Mouse (Mus musculus) retina, postnatal 7 days (tissue): ENCODE data around the gene Snx8.

Experiments
- DNase-seq: peaks from one replicate; pipeline ENCODE4 v3.0.0-alpha.2; 2012; ENCODE audit warnings: low read depth, low spot score

Snx8 gene

DNA sequence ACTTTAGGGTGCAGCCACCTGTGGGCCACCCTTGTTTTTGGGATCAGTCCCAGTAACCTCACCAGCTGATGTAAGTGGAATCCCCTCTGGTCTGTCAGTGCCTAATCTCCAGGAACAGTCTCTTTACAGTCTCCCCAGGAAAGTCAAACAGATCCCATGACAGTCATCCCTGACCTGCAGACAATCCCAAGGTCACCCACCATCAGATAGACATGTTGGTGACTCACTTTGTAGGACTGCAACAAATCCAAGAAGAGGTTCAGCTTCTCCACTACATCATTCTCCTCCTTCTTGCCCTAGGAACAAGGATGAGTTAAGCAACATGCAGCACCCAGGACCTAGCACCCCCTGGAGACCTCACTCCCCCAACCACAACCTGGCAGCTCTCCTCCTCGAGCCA is 43.0 kb downstream of the Snx8 start:
- no peak for DNase-seq

DNA sequence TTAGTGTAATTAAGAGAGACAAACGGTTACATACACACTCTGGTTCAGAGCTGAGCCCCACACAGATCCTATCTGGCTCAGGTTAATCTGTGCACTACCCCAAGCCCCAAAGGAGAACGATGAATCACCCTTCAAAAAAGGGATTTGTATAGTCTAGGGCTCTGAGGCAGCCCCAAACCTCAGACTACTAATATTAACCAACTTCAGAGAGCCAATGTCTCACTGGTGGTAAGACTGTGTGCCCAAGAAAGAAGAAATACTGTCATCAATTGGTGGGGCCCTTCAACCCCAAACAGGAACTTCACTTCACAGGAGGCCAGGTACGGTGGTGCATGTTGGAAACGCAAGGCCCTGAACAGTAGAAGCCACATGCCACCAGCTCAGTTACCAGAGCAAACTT is 43.8 kb downstream of the Snx8 start:
- no peak for DNase-seq

DNA sequence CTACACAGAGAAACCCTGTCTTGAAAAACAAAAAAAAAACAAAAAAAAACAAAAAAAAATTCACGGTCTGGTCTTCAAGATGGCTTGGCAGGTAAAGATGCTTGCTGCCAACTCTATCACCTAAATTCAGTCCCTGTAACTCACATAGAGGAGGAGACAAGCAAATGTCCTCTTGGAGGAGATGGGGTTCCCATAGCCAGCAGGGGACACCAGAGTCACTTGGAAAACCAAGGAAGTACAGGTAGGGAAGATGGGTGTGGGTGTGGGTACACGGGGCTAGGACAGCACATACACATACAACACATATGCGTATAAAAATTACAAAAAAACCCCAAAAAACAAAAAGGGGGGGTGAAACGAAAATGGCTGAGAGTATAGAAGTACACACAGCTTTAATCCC is 46.2 kb downstream of the Snx8 start:
- DNase-seq, result no peak

DNA sequence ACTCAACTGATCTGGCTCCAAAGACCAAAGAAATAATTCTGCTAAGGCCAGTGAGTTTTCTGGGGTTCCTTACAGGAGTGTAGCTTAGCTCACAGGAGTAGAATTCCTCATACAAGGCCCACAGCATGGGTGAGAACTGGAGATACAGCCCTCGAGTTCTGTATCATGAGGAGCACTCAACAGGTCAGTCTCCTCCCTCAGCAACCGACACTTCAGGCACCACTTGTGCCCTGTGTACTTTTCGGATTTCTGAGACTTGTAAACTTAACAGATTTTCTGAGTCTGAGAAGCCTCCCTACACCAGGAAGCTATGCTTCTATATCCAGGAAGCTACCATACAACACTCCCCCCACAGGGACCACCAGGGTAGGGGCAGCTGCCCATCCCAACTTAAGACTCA is 49.2 kb downstream of the Snx8 start:
- no peak for DNase-seq

DNA sequence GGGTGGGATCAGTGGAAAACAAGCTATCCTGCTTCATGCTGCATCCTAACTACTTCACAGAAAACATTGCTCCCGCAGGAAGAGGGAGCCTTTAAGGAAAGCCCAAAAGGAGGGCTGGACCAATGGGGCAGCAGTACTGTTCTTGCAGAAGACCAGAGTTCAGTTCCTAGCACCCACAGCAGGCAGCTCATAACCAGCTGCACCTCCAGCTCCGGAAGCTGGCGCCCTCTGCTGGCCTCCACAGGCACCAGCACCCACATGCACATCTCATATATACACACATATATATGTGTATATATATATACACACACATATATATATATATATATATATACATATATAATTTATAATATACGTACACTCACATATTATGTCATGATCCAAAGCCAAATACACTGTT is 50.3 kb downstream of the Snx8 start:
- DNase-seq, result no peak

DNA sequence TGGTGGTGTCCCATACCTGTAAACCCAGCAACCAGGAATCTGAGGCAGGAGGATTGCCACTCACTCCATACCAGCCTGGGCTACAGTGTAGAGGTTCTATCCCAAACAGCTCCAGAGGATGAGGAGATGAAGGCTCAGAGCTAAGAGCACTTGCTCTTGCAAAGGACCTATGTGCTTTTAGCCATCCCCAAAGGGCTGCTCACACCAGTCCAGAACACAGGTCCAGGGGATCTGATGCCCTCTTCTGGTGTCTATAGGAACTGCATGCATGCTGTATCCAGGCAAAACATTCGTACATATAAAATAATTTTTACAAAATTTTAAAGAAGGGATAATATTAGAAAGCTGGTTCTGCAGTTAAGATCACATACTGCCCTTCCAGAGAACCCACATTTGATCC is 52.4 kb downstream of the Snx8 start:
- no peak for DNase-seq

DNA sequence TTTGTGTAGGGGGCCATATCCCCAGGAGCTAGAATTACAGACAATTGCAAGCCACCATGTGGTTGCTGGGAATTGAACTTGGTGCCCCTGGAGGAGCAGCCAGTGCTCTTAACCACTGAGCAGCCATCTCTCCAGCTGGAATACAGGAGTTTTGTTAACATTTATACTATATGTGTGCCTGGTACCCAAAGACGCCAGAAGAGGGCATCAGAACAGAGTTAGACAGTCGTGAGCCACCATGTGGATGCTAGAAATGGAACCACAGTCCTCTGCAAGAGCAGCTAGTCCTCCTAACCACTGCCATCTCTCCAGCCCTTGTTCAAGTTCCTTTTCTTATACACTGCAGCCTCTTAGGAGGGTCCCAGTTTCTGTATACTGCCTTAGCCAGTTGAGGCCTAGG is 55.4 kb downstream of the Snx8 start:
- no peak for DNase-seq

DNA sequence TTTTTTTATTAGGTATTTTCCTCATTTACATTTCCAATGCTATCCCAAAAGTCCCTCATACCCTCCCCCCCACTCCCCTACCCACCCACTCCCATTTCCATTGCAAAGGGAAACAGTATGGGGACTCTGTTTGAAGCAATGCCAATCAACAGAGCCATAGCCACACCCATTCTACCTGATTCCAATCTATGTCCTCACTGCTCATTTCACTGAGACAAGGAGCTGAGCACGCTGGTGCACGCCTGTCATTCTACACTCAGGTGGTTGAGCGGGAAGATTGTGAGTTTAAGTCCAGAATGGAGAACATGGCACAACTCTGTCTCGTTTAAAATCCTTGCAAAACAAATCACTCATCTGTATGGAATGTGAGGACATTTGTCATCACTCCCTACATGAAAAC is 56.5 kb downstream of the Snx8 start:
- DNase-seq, result no peak

DNA sequence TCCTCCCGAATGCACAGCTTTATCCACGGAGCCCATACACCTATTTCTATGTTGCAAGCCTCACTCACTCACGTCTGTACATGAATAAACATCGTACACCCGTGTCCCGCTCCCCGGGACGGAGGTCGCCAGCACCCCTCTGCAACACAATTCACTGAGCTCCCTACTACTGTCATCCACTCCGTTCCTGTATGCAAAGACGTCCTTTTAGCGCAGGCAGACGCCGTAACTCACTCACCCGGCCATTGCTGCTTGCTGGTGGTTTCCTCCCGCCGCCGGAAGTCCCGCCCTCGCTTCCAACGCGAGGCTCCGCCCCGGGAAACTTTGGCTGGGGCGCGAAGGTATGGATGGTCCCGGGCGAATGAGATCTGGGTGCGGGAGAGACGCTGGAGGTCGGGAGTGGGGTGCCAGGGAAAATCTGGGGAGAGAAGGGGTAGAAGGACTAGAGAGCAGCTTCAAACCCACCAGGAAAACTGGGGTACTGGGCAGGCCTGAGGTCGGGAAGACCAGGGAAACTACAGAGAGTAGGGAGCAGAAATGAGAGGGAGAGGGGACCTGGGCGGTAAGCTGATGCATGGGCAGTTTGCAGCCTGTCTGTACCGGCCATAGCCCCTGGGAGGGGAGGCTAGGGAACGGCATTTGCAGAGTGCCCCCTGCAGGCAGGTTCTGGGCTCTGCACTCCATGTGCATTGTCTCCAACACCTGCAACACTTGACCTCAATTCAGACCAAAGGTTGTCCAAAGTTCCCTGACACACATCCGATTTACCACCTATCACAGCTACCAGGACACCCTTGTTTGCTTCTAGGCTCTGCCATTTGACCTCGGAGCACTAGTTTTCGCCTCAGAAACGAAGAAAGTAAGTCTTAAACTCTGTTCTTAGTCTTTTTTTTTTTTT is 57.2 kb downstream of the Snx8 start, which contains the start of gene Mrm2:
Gene Mrm2 (minus strand): TSS at position 284 of the 898 bp plus-strand sequence.
- peak; percentile 62 for DNase-seq

DNA sequence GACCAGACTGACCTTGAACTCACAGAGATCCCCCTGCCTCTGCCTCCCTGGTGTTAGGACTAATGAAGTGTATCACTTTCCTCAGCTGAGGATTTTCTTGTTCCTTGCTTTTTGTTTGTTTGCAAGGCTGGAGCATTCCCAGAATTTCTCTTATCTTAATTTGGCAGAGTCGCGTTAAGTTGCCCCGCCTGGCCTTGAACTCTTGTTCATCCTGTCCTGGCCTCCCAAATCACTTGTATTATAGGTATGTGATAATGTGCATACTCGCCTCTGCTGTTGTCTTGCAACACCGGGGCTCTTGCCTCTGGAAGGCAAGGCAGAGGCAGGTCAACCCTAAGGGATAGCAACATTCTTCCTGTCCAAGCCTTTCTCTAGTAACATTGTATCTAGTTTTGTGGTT is 65.0 kb downstream of the Snx8 start:
- DNase-seq, result no peak

DNA sequence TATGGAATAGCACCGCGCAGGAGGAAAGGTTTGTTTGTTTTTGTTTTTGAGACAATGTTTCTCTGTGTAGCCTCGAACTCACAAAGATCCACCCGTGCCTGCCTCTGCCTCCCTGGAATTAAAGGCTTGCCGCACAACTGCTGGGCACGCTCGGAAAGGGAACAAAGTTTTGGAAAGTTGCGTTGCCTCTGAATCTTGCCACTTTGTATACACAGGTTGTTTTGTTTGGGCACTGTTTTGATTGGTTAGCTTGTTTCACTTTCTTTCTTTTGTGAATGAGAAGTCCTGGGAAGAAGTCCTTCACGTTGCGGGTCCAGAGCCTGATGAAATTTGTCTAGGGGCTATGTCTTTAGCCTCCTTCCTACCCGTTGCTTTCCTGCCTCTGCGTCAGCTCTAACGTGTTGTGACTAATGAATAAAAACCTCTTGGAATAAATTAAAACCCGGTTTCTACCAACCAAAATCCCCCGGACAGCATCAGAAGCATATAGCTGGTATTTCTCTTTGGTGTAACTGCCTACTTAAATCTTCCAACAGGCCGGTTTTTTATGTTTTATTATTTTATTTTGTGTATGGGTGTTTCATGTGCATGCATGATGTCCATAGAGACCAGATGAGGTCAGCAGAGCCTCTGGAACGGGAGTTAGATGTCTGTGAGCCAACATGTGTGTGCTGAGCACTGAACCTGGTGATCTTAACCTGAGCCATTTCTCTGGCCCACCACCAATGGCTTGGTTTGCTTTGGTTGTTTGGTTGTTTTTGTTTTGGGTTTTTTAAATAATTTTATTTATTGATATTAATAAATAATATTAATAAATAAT is 67.1 kb downstream of the Snx8 start:
- no peak for DNase-seq

DNA sequence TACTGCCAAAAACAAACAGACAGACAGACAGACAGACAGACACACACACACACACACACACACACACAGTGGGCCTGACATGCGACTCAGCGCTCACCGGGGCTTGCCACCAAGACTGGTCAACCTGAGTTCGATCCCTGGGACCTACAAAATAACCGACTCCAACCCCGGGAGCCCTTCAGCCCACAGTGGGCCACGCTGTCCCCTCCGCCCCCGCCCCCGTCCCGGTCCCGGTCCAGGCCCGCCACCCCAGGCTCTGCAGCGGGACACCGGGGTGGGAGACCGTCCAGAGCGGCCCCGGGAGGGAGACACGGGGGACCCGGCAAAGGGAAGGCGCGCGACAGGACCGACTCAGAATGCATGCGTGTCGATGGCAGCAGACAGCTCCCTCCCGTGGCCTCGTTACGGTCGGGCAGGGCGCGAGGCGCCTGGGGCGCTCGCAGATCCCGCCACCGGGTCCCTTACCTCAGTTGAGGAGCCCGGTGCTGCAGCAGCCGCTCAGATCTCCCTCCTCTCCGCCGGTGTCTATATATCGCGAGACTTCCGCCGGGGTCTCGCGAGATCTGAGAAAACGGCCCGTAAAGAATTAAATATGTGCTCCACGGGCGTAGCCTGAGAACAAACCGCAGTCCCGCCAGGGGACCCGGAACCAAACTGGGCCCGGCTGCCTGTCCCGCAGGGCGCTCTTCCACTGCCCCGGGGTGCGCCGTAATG is 67.9 kb downstream of the Snx8 start, which contains the start of the genes Mad1l1 and Nudt1:
Gene Mad1l1 (minus strand): TSS at position 511 of the 714 bp plus-strand sequence.
Gene Nudt1 (plus strand): TSS at position 615 of the 714 bp plus-strand sequence.
- peak; percentile 91 for DNase-seq

DNA sequence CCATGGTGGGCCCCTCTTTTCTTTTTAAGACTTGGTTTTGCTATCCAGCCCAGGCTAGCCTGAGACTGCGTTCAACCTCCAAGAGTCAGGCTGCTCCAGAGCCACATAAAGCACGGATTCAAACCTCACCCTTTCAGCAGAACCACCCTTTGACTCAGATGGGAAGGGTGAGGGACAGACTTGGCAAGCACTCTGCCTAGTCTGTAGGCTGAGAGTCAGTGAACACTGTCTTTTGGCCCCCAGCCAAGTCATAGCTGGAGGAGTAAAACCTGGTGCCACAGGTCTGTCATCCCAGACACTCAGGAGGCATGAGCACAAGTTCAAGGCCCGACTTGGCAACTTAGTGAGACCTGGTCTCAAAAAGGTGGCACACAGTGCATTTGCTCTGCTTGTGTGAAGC is 72.3 kb downstream of the Snx8 start:
- DNase-seq, result no peak

DNA sequence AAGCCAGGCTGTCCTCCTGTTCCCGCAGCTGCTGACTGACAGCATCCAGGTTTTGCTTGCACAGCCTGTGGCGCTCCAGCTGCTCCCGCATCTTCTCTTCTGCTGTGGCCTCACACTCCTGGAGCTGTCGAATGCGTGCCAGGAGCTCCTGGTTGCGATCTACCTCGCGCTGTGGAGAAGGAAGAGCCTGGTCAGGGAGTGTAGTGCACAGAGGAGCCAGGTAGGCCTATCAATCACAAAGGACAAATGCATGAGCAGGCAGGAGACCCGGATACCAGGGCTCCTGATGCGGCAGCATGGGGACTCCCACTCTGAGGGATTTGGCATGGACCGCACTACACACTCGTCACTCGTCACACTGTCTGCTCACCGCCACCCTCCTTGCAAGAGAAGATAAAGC is 81.5 kb downstream of the Snx8 start:
- no peak for DNase-seq

DNA sequence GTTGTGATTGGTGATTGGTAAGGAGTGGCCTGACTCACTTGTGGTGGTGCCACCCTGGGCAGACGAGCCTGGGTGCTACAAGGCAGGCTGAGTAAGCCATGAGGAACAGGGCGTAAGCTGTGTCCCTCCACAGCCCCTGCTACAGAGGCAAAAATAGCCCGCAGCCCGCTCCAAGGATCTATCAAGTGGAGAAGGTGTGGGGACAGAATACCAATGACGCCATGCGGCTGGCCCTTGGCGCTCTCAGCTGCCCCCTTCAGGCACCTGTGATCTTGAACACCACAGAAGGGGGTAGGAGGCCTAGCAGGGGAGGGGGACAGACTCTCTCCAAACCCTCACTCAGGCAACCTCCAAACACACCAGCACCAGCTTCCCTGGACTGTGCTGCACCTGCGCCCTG is 83.0 kb downstream of the Snx8 start:
- DNase-seq, result no peak

DNA sequence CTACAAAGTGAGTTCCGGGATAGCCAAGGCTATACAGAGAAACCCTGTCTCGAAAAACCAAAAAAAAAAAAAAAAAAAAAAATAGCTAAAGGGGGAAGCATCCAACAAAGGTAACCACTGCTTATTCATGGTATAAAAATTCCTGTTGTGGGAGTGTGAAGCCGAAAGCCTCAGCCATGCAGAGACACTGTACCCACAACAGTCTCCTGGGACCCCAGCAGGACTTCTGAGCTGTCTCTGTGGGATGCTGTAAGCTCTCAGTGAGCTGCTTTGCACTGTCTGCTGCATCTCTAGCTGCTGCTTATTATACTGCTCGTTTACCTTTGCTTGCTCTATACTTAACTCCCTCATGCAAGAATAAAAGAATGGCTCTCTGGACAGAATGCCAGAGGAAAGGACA is 90.8 kb downstream of the Snx8 start:
- no peak for DNase-seq

DNA sequence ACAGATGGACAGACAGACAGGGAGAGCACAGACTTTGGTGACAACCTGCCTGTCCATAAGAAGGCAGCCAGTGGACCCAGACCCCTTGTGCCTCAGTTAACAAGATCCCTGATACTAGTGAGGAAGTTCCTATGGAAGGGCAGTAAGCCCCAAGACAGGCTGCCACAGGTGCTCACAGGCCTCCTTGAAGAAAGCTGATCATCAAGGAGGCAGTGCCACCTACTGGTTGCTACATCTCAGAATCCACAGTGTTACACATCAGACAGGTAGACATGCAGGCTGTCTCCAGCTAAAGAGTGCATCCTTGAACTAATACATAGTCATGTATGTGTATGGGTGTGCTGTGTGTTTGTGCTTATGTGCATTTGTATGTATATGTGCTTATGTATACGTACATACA is 96.9 kb downstream of the Snx8 start:
- peak; percentile 65 for DNase-seq
